Mouse (Mus musculus) kidney, postnatal 4 days (tissue): Measurements from ENCODE around the gene Mrtfa.

ENCODE experiments used
- DNase-seq, 2 experiments: peaks; one replicate each; pipeline ENCODE4 v3.0.0; 2021; ENCODE audit warnings: mixed read lengths in 2 of 2

The Mrtfa gene

DNA sequence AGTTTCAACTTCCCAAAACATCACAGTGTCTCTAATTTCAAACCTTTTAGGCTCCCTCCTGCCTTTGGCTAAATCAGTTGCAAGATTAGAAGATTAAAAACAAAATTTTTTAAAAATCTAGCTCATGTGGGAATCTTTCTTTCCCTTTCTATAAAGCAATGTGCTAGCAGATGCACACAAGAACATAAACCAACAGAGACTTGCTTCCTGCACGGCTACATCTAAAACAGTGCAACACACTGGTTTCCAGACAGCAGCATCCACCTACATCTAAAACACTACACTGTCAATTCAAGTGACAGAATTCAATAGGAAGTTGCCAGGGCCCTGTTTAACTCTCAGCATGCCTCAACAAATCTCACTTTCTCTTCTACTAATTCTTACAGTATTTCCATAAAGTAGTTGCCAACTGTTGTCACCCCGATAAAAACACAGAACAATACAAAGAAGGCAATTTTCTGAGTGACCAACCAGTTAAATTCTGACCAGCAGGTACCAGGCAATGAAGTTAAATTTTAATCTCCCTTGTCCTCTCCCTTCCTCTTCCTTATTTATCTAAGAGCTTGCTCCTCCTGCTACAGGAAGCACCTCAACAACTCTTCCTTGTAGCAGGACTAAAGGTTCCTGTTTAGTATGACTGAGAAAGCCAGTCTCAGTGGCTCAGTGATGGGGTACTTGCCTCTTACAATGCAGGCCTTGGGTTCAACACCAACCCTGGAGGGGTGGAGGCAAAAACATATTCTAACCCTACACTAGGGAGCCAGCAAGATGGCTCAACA is 35.5 kb downstream of the Mrtfa start:
- no peak for DNase-seq

DNA sequence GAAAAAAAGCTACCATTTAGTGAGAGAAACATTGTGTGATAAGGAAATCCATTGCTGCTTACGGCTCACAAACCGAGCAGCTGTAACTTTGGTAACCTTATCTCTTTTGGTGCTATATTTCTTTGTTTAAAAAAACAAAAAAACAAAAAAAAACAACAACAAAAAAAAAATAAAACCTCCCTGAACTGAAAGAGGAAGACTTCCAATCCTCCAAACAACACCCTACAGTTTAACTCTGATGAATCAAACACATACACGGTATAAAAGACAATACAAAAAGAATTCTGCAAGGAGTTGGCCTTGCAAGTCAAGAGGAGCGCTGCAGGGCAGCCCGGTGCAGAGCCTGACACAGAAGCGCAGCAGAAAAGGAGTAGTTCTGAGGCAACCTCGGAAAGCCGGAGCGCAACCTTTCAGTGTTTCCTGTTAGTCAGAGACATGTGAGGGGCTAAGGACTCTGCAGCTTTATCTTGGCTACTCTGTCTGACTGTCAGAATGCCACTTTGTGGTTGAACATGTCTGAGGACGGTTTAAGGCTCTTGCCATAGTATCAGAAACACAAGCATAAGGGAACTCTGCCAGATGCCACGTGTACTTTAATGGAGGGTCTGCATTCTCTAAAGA is 48.5 kb downstream of the Mrtfa start:
- DNase-seq: no peak

DNA sequence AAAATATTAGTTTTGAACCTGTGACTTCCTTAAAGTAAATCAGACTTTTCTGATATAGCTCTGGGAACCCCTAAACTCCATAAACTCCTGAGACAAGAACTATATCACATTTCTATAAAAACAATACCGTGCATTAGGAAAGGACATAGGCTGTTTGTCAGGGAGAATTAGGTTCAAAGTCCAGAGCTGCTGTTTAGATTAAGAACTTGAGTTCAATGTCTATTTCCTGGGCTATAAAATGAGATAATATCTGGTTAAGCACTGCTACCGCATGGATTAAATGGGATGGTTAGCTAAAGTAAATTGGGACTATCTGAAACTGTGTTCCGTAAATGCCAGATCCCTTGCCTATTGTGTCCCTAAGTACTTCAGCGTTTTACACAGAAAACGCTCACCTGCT is 50.6 kb downstream of the Mrtfa start:
- no peak for DNase-seq

DNA sequence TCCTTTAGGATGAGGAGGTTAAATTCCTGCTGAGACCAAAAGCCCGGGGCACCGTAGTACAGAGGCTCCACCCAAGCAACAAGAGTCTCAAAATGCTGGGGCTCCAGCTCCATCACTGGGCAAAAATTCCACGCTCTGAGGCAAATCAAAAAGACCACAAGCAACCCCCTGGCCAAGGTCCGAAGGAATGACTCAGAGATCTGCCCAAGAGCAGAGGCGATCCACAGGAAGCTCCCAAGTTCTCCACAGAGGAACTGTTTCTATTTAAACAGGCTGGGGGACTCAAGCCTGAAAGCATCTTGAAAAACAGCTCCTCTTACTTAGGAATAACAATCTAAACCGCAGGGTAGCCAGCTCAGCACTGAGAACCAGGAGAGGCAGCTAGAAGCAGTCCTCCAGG is 53.3 kb downstream of the Mrtfa start:
- DNase-seq: peak; percentile 21 to 35

DNA sequence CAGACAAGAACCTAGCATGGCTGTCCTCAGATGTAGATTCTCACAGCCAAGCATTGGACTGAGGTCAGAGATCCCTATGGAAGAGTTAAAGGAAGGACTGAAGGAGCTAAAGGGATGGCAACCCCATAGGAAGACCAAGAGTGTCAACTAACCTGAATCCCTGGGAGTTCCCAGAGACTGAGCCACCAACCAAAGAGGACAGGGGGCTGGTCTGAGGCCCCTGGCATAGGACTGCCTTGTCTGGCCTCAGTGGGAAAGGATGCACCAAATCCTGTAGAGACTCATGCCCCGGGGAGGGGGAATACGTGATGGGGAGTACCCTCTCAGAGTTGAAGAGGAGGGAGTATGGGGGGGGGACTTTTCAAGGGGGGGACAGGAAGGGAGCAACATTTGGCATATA is 56.8 kb downstream of the Mrtfa start:
- no peak for DNase-seq

DNA sequence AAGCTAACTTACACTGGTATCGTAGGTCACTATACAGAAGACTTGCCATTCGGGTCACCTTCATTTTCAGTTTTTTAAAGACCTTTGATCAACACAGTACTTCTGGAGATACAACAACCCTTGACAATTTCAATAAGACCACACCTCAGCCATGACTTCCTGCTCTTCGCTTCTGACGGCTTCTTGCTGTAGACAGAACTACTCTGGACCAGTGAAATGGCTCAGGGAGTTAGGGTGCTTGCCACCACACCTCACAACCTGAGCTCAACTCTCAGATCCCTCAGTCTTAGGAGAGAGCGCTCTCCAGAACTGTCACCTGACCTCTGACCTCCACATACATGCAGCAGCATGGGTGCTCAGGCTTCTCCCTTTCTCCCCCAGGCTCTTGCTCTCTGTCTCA is 59.4 kb downstream of the Mrtfa start:
- DNase-seq: no peak

DNA sequence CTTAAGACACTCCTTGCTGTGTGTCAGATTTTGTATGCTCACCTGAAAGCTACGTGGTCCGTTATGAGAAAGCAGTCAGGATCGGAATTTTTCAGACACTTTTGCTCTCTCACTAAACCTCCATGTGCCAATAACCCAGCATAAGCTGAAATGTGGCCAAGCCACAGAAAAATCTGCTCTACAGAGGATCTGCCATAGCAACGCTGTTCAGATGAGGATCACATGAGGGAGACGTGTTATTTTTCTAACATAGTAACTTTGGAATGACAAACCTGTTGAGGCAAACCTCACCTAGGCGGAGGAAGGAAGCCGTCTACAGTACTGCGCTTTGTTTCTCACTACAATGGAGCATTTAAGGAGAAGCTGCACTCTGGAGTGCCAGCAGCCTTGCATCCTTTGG is 60.6 kb downstream of the Mrtfa start:
- DNase-seq: no peak

DNA sequence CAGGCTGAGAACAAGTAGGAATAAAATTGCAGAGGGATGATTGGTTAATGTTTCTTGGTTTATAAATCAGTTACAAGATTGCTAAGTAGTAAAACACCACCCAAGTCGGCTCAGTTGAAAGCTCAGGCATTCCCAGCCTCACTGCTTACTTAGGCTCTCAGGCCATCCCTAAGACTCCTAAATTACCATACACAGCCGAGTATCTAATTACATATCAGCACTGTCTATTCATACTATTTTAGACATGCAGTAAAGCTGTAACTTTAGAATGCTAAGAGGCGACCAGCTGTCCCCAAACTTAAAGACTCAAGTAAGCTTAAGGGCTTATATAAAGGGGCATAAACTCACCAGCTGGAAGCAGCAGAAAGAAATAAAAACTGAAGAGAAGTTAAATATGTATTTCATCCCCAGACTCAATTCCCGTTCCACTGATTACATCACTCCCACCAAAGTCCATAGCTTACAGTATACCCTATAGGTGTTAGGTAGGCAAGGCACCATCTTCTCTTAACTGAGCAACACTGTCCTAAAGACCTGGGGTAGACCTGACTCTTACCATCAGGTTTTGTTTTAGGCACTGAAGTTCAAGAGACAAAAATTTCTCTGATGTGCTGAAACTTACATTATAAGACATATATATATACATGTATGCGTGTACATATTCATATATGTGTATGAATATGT is 62.3 kb downstream of the Mrtfa start:
- peak; percentile 24 to 40 for DNase-seq

DNA sequence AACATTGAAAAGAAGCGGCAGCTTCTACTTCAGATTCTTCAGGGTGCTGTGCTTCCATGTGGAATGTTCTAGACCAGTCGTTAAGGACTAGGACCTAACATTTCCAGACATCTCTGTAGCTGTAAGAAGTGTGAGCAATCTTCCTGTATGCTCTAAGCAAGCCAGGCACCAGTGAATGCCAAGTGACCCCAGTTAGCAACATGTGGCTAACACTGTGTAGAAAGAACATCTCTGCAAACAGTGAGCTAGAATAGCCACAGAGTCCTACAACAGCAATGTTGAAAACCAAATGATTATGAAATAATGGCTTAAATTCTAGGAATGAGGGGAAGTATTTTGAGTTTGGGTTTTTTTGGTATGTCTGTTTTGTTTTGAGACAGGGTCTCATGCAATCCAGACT is 66.3 kb downstream of the Mrtfa start:
- DNase-seq: no peak

DNA sequence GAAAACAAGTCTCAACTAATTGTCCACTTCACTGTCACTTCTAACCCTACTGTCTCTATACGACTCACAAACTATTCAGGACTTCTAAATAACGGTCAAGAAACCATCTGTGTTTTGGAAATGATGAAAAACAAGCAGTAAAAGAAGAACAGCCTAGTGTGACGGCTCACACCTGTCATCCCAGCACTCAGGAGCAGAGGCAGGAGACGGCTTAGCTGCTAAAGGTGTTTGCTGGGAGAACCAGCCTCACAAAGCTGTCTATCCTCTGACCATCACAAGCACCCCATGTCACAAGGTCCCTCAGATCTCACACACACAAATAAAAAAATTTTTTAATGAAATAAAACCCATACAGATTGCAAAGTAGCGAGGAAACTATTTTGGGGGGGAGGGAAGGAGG is 67.4 kb downstream of the Mrtfa start:
- DNase-seq: no peak

DNA sequence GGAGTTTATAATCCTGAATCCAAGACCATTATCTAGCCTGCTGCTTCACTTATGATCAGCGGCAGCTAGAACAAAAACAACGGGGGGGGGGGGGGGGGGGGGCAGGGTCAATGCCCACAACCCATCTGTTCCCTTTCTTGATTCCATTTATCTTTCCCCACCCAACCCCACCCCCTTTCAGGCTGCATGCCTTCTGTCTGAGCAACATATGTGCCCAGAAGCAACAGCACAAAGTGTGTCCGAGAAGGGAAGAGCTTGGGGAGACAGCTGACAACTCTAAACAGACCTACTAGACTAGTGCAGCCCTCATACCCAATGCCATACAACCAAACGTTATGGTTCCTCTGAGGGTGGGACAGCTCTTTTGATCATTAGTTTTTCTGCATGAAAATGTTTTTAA is 68.0 kb downstream of the Mrtfa start:
- DNase-seq: no peak

DNA sequence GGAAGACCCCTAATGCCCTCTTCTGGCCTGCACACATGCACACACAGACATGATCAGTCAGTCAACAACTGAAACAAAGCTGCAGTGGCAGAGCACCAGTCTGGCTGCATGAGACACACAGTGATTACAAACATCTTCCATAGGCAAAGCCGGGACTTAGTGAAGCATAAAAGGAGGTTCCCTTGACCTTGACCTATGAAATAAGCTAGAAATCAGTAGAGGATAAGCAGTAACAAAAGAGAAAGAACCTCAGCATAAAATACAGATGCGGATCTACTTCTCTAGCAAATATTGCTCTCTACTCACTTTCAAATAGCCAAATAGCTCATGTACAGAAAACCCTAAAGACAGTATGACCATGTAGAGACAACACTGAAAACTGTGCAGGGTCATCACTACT is 68.5 kb downstream of the Mrtfa start:
- DNase-seq: no peak

DNA sequence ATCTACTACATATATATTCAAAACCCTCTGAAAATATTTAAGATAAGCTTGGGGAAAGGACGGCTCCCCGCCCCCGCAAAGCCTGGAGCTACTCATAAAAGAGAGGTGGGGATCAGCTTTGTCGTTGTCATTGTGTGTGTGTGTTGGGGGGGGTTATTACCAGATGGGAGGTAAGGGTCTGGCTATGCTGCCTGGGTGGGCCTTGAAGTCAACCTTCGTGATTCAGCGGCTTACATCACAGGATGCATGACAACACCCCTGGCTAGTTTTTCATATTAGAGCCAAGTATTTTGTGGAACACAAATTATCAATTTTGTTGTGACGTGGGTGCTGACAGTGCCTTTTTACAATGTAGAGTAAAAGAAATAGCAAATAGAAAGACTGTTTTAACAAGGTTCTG is 69.6 kb downstream of the Mrtfa start:
- DNase-seq: no peak

DNA sequence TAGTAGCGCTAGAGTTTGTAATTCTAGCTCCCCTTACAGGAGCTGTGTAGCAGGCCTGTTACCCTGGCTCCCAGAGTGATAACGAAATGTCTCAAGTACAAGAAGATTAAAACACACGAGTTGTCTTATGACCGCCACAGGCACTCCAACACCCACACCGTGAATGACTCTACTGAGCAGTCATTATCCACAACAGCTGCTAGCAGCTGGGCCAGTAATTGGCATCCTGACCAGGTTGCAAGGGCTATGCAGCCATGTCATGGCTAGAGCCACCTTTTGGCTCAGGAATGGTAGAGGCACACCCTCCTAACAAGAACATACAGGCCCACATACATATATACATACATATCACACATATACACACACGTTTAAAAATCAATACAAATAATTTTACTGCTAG is 70.4 kb downstream of the Mrtfa start:
- DNase-seq: peak; percentile 17 to 40

DNA sequence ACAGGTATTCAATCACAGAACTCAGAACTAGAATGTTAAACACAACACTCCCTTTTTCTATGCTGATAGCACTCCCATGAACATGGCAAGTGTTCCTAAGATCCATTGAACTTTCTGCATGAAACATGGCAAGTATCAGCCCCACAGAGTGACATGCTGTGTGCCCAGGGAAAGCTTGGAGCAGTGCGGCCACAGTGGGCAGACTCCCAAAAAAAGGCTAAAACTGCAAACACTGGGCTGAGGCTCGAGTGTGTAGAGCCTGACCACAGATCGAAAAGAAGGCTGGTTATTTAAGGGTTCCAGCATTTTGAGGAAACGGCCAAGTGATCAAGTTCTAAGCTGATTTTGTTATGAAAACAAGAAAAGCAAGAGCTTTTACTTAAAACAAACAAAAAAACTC is 72.3 kb downstream of the Mrtfa start:
- DNase-seq: no peak

DNA sequence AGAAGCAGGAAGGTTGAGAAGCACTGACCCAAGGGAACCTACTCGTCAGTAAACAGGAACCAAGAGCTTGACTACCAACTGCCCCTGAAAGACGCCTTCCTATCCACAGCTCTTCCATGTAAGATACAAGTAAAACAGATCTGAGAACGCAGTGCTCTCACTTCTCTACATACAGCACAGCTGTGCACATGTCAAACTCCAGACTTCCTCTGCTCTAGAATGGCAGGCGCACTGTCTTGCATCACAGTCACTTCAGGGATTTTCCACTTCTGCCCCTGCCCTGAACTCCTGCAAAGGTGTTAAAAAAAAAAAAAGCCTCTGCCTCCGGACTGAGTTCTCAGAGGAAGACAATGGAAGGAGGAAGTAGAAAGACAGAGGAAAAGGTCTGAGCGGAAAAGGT is 78.0 kb downstream of the Mrtfa start:
- peak in 1 of 2 experiments; percentile 18 for DNase-seq

DNA sequence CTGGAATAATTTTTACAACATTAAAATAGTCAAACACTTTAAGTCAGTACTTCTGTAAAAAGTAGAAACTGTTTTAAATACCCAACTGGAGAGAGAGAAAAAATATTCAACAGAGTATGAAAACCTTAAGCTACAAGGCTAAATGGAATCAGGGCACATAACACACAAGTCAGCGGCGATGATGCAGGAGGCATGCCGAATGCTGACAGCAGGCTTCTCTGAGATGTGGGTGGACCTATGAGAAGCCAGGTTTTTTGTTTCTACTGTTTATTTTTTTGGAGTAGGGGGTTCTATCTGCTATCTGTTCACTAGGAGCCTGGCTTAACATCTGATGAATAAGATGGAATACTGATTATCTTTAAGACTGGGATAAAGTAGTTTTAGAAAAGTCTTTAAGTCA is 80.2 kb downstream of the Mrtfa start:
- DNase-seq: no peak

DNA sequence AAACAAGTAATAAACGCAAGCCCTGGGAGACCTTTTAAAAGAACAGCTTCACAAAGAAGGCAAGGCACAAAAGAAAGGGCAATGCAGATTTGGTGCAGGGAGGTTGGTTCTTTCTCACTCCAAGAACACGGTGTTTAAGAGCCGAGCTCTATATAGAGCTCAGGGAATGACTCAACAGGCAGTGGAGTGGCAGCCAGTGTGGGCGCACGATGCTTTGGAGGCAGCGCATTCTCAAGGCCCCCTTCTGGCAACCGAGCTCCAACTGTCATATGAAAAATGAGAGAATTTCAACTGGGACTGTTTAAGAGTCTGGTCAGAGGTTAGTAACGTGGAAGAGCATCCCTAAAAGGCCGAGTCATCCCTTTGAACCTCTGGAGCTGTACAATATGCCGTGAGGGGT is 84.6 kb downstream of the Mrtfa start:
- no peak for DNase-seq

DNA sequence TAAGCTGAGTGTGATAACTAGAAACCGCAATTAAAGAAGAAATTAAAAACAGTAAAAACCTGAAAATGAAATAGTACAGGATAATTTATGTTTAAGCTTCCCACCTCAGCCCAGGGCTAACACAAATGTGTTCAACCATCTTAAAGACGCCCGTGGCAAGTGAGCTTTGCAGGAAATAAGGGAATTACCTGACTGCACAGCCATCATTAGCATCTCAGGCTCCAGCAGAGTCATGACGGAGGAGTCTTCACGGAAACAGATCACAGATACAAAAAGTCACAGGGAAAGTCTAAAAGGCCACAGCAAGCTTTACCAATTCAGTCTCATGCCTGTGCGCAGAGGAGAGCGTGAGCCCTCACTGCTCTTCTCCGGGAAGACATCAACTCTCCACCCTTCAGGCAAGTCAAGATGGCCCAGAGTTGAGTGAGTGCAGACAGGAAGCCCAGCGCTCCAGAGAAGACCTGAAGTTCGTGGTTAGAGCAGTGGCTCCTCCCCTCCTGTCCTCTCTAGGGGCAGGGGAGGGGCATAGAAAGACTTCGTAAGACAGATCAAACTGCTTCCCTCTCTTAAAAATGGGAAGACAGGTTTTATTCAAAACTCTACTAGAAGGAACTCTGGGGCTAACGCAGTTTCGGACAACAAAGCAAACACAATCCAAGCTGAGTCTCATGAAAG is 85.8 kb downstream of the Mrtfa start:
- peak; percentile 31 to 40 for DNase-seq

DNA sequence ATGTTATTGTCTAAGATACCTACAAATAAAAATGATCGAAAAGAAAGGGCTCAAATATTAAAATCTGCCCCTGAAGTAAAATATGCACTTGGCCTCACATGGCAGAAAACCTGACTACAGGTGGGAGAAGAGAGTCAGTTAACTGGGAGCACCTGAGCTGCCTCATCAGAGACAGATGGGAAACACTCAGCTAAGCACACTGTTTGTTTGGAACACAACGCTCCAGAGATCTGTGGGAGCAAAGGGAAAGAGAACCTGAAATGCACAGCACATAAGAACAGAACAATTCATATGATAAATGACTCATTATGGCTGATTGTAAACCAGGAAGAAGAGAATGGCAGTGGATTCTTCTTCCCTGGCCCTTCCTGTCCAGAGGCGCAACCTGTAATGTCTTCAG is 87.1 kb downstream of the Mrtfa start:
- no peak for DNase-seq

DNA sequence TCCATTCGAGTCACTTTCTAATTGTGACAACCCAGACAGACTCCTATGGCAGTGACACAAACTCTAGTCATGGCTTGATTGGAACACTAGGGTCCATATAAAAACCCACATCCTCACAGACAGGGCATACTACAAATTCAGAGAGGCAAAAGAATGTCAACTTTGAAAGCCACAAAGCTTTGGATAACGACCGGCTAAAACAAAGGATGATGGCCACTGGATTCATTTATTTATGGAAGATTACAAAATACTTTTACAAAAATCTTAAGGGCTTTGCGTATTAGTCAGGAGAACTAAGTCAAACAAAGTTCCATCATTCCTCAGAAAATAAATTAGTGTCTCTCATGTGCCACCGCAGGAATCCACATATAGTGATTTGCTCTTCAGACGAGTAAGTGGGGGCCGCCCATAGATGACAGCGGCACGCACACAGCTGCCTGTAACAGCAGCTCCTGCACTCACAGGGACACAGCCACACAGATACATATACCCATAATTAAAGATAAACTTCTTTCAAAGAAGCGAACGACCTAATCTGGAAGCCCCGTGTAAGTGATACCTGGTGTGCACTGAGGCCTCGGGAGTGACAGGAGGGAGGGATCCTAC is 88.2 kb downstream of the Mrtfa start:
- no peak for DNase-seq

DNA sequence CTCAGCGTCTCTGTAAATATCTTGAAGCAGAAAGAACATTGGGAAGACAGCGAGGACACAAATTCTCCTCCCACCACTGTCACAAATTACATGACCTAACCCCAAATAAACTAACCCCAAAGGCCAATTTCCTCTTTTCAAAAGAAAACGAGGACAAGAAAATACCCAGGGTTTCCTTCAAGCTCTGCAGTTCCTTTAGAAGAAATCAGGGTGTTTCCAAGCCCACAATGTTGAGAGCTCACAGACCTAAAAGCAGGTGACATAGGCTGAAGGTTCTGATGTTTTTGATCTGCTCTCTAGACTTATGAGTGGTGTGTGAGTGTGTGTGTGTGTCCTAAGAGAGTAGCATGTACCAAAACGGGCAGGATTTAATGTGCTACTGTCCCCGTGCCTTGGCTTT is 89.2 kb downstream of the Mrtfa start:
- DNase-seq: no peak

DNA sequence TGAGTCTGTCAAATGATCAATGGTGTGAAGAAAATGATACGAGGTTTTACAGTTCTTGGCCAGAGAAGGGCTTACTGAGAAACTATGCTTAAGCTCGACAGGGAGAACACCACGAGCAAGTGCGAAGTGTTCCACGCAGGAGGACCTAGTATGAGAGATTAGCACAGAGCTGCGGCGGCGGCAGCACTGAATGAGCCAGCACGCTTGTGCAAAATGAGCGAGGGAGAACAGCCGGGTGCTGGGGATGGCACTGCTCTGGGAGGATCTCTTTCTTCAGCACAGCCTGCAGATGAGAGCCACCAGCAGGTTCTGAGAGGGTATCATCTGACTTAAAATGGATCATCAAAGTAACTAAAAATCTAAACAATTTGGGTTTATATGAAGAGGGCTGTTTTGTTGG is 91.3 kb downstream of the Mrtfa start:
- DNase-seq: no peak
